Mouse (Mus musculus) kidney, embryonic 16.5 days (tissue): ENCODE data around the gene Frmd5. TPM values are rescaled to one million over a fixed set of nuclear protein-coding genes. Genes with fewer than 3 reads are reported as not detected.
"Not testable (repeated sequence)": the region's sequence is repeated elsewhere in the genome, so short reads cannot be mapped to it uniquely, and the experiment has no call there.

Experiments
- ATAC-seq: fragments of 200-750 bp; cut with Nextera tagmentation; 2 replicates; pipeline ENCODE4 v1.8.0; 2017; ENCODE audit warnings: moderate TSS enrichment; ENCODE audit not compliant: low FRiP score, low TSS enrichment
- H3K27ac ChIP-seq: fragments of 300-500 bp; sonication (generic); 2 replicates; pipeline ENCODE4 v1.5.1; 2014; ENCODE audit warnings: low read length
- H3K27me3 ChIP-seq: fragments of 300-500 bp; sonication (generic); 2 replicates; pipeline ENCODE4 v1.6.1; 2014; ENCODE audit warnings: low read length, control low read depth, mixed read lengths; ENCODE audit not compliant: insufficient read depth
- H3K36me3 ChIP-seq: fragments of 300-500 bp; sonication (generic); 2 replicates; pipeline ENCODE4 v1.6.1; 2014; ENCODE audit warnings: low read length, control low read depth, mixed read lengths; ENCODE audit not compliant: insufficient read depth
- H3K4me1 ChIP-seq: fragments of 300-500 bp; sonication (generic); 2 replicates; pipeline ENCODE4 v1.6.1; 2014; ENCODE audit warnings: low read length, control low read depth, mixed read lengths; ENCODE audit not compliant: insufficient read depth
- H3K4me2 ChIP-seq: fragments of 300-500 bp; sonication (generic); replicated peaks from 2 replicates; pipeline ENCODE4 v1.6.1; 2014; ENCODE audit warnings: low read depth, low read length
- H3K4me3 ChIP-seq: fragments of 300-500 bp; sonication (generic); 2 replicates; pipeline ENCODE4 v1.5.1; 2014; ENCODE audit warnings: mild to moderate bottlenecking, low read length
- H3K9ac ChIP-seq: fragments of 300-500 bp; sonication (generic); replicated peaks from 2 replicates; pipeline ENCODE4 v1.6.1; 2014; ENCODE audit warnings: low read length
- H3K9me3 ChIP-seq: fragments of 300-500 bp; sonication (generic); 2 replicates; pipeline ENCODE4 v1.6.1; 2016; ENCODE audit warnings: low read length, control low read depth
- WGBS: fragments of 180-500 bp; shearing (Covaris S2); extraction: QIAGEN DNeasy Blood & Tissue Kit; methylation state at CpG from one replicate; pipeline ENCODE4 v1.1.7; 2014; 5-methylcytosine and 5-hydroxymethylcytosine counted together
- polyA plus RNA-seq: library from polyadenylated mRNA; unstranded; fragments of >200 nt; fragmentation: Nextera tagmentation; extraction: Ambion mirVana; gene quantifications from 2 replicates; pipeline ENCODE4 v1.2.1, GENCODE M21; 2015

The Frmd5 gene
- polyA plus RNA-seq, 1 experiment from 2014 or later, result 1.8 TPM

DNA sequence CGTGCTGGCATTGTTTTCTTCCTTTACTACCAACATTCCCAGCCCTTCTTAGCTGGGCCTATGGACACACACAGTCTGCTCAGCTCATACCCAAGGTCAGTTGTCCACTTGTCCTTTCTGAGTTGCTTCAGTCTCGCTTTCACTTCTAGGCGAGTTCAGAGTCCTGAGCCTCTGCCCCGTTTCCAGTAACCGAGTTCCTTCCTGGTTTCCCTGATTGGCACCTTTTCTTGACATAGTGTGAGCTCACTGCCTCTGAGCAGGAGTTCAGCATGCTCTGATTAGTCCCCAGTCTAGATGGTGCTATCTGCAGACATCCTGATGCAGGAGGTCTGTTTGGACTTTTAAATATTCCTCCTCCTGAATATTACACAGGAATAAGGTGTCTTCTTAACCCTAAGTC is 17.8 kb upstream of the Frmd5 start:
- WGBS, result 65% methylated on average over 5 of the region's 5 CpGs
- Histone ChIP-seq H3K4me2 (no peak overlapping the region), H3K36me3 (no peaks in the 10 kb centered on the region), H3K27ac (no peak overlapping the region), H3K27me3 (no peaks in the 10 kb centered on the region), H3K4me3 (no peak overlapping the region), H3K9ac (no peak overlapping the region), H3K9me3 (0 out of 2 replicates have a peak, but pooled peaks cover 3% of the 10 kb centered on the region), H3K4me1 (no peaks in the 10 kb centered on the region)
- ATAC-seq, result no peak

GRCm38 (mm10) chr2:121821787-121822186 is 14.9 kb upstream of the Frmd5 start:
- Histone ChIP-seq H3K4me3 (no peak overlapping the region), H3K4me2 (no peak overlapping the region), H3K36me3 (no peaks in the 10 kb centered on the region), H3K27ac (no peak overlapping the region), H3K9ac (no peak overlapping the region), H3K27me3 (no peaks in the 10 kb centered on the region), H3K9me3 (0 out of 2 replicates have a peak, but pooled peaks cover 3% of the 10 kb centered on the region), H3K4me1 (no peaks in the 10 kb centered on the region)
- no peak for ATAC-seq
- WGBS, result 92% methylated on average over 7 of the region's 7 CpGs

GRCm38 (mm10) chr2:121810876-121811275 is 4.0 kb upstream of the Frmd5 start:
- not testable (repeated sequence) for H3K4me3 ChIP-seq, H3K4me2 ChIP-seq, H3K9me3 ChIP-seq, H3K36me3 ChIP-seq, ATAC-seq, H3K9ac ChIP-seq, H3K27ac ChIP-seq
- H3K4me1 ChIP-seq, result peaks cover 12% of the 10 kb centered on the region; the same call in 1 of the 2 replicates
- 84% methylated on average over 6 of the region's 6 CpGs for WGBS
- H3K27me3 ChIP-seq, result peaks cover 33% of the 10 kb centered on the region

DNA sequence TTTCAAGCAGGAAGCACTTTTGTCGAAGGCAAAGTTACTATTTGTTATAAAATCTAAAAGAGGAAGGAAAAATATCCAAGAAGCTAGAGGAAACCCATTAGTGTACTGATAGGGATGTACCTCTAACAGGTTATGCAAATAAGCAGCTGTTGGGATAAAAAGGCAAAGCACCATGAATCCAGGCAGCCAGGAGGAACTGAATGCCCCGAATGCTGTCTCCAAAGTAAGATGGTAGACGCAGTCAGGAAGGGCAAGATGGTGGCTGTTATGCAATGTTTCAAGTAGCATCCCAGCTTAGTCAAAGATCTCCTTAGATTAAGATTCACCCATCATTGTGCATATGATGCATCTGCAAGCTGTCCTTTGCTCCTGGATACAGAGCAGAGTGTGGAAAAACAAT is 2.2 kb upstream of the Frmd5 start:
- no peak overlapping the region for H3K27ac ChIP-seq
- no peaks in the 10 kb centered on the region for H3K36me3 ChIP-seq
- ATAC-seq, result no peak
- H3K4me1 ChIP-seq, result peaks cover 13% of the 10 kb centered on the region; the same call in 1 of the 2 replicates
- WGBS, result 80% methylated on average over 3 of the region's 3 CpGs
- no peak overlapping the region for H3K4me3 ChIP-seq
- no peak overlapping the region for H3K4me2 ChIP-seq
- H3K9ac ChIP-seq, result no peak overlapping the region
- H3K9me3 ChIP-seq, result no peaks in the 10 kb centered on the region
- peaks cover 42% of the 10 kb centered on the region for H3K27me3 ChIP-seq

GRCm38 (mm10) chr2:121806171-121806943 is 530 bp downstream of the Frmd5 start:
- ATAC-seq, result peak; percentile 94
- H3K4me1 ChIP-seq, result peaks cover 13% of the 10 kb centered on the region; the same call in 1 of the 2 replicates
- H3K4me3 ChIP-seq, result peak overlapping the region; percentile 75
- peak overlapping the region; percentile 74 for H3K4me2 ChIP-seq
- peaks cover 48% of the 10 kb centered on the region for H3K27me3 ChIP-seq
- H3K9me3 ChIP-seq, result no peaks in the 10 kb centered on the region
- H3K27ac ChIP-seq, result peak overlapping the region; percentile 24; the same call in 1 of the 2 replicates
- peak overlapping the region; percentile 64 for H3K9ac ChIP-seq
- under 1% methylated on average over 80 of the region's 90 CpGs for WGBS
- H3K36me3 ChIP-seq, result no peaks in the 10 kb centered on the region

- no peaks in the 10 kb centered on the region for H3K4me1 ChIP-seq
- 89% methylated on average over 7 of the region's 7 CpGs for WGBS
- peaks cover 6% of the 10 kb centered on the region; the same call in 1 of the 2 replicates for H3K27me3 ChIP-seq
- no peak overlapping the region for H3K27ac ChIP-seq
- H3K4me2 ChIP-seq, result no peak overlapping the region
- no peak for ATAC-seq
- H3K36me3 ChIP-seq, result no peaks in the 10 kb centered on the region
- H3K9ac ChIP-seq, result no peak overlapping the region
- no peak overlapping the region for H3K4me3 ChIP-seq
- no peaks in the 10 kb centered on the region; the same call in 1 of the 2 replicates for H3K9me3 ChIP-seq
Measured at GRCm38 (mm10) chr2:121799051-121799450, 7.8 kb downstream of the Frmd5 start.

DNA sequence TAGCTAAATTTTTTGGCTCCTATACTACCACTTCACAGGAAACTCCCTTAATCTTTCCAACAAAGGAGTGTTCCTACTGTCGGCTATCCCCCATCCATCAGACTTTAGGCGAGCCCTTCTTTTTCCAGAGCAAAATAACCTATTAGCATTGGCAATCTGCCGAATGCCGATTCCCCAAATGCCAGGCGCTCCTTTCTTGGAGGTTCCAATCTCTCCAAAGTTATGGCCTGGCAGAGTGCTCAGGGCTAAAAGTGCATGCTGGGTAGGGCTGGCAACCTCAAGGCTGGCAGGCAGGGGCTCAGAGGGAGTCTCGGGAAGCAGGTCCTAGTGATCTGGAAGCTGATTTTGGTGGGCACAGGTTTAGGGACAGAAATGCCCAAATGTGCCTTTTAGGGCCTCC is 10.9 kb downstream of the Frmd5 start:
- Histone ChIP-seq H3K9me3 (no peaks in the 10 kb centered on the region; the same call in 1 of the 2 replicates), H3K27me3 (no peaks in the 10 kb centered on the region), H3K4me2 (no peak overlapping the region), H3K4me1 (no peaks in the 10 kb centered on the region), H3K9ac (no peak overlapping the region), H3K4me3 (no peak overlapping the region), H3K27ac (no peak overlapping the region), H3K36me3 (no peaks in the 10 kb centered on the region)
- ATAC-seq, result no peak
- 89% methylated on average over 6 of the region's 6 CpGs for WGBS

- Histone ChIP-seq H3K4me1 (0 out of 2 replicates have a peak, but pooled peaks cover 8% of the 10 kb centered on the region), H3K4me2 (no peak overlapping the region), H3K9ac (no peak overlapping the region), H3K4me3 (no peak overlapping the region), H3K27me3 (no peaks in the 10 kb centered on the region), H3K9me3 (no peaks in the 10 kb centered on the region), H3K27ac (no peak overlapping the region), H3K36me3 (no peaks in the 10 kb centered on the region)
- ATAC-seq, result no peak
Measured at GRCm38 (mm10) chr2:121789777-121790176, 17.1 kb downstream of the Frmd5 start.

GRCm38 (mm10) chr2:121788415-121788814 is 18.5 kb downstream of the Frmd5 start:
- H3K4me2 ChIP-seq, result no peak overlapping the region
- 0 out of 2 replicates have a peak, but pooled peaks cover 8% of the 10 kb centered on the region for H3K4me1 ChIP-seq
- no peak overlapping the region for H3K27ac ChIP-seq
- ATAC-seq, result no peak
- no peaks in the 10 kb centered on the region for H3K9me3 ChIP-seq
- no peak overlapping the region for H3K4me3 ChIP-seq
- H3K36me3 ChIP-seq, result no peaks in the 10 kb centered on the region
- H3K27me3 ChIP-seq, result no peaks in the 10 kb centered on the region
- WGBS, result 73% methylated on average over 2 of the region's 2 CpGs
- H3K9ac ChIP-seq, result no peak overlapping the region

GRCm38 (mm10) chr2:121787767-121788166 is 19.1 kb downstream of the Frmd5 start:
- H3K27ac ChIP-seq, result no peak overlapping the region
- no peaks in the 10 kb centered on the region for H3K27me3 ChIP-seq
- no peak overlapping the region for H3K4me2 ChIP-seq
- H3K9ac ChIP-seq, result no peak overlapping the region
- no peaks in the 10 kb centered on the region for H3K9me3 ChIP-seq
- no peak overlapping the region for H3K4me3 ChIP-seq
- no peaks in the 10 kb centered on the region for H3K36me3 ChIP-seq
- H3K4me1 ChIP-seq, result 0 out of 2 replicates have a peak, but pooled peaks cover 8% of the 10 kb centered on the region
- 55% methylated on average over 12 of the region's 13 CpGs for WGBS
- ATAC-seq, result no peak
